Mouse (Mus musculus): ENCODE data around the gene Slc44a1. TPM values are rescaled to one million over a fixed set of nuclear protein-coding genes. Genes with fewer than 3 reads are reported as not detected.

The Slc44a1 gene
- polyA plus RNA-seq, 1 experiment = 10.2 TPM

GRCm38 (mm10) chr4:53438836-53439480 lies 1.3 kb upstream of the Slc44a1 start:
- Histone ChIP-seq H3K27ac (ENCODE audit: control insufficient read depth, insufficient read depth, low read depth, low read length, poor library complexity) (no peak overlapping the region), H3K4me1 (ENCODE audit: control insufficient read depth, insufficient read depth, low read length) (peaks cover 1% of the 10 kb centered on the region; the same call in 1 of the 2 replicates), H3K4me3 (replicated peaks; ENCODE audit: control insufficient read depth, low read depth, low read length) (no peak overlapping the region)
- TF ChIP-seq CTCF (IDR thresholded peaks at IDR 0.05; ENCODE audit: control insufficient read depth, insufficient read depth, low read length) = no peak
- TF ChIP-seq POLR2A (IDR thresholded peaks at IDR 0.05; ENCODE audit: borderline replicate concordance, control insufficient read depth, low read depth, low read length) = no peak
- 81% methylated on average over 7 of the region's 7 CpGs for WGBS

DNA sequence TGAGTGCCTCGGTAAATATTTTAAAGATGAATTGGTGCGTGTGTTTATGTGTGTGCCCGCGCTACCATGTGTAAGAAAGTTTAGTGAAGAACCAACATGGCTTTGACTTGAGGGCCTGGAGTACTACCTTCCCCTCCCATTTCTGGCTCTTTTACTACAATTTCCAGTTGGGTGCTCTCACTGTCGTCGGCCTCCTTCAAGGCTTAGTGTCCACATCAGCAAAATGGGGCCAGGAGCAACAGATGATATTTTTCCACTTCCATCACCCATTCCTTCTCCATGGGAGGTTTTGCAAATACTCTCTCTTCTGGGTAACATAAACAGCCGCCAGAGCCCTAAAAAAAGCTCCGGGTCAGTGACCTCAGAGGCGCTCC lies 590 bp upstream of the Slc44a1 start:
- 14% methylated on average over 9 of the region's 9 CpGs for WGBS
- Histone ChIP-seq H3K4me1 (ENCODE audit: control insufficient read depth, insufficient read depth, low read length) (peaks cover 1% of the 10 kb centered on the region; the same call in 1 of the 2 replicates), H3K27ac (ENCODE audit: control insufficient read depth, insufficient read depth, low read depth, low read length, poor library complexity) (peak overlapping the region; percentile 97), H3K4me3 (replicated peaks; ENCODE audit: control insufficient read depth, low read depth, low read length) (peak overlapping the region; percentile 81)
- TF ChIP-seq POLR2A (IDR thresholded peaks at IDR 0.05; ENCODE audit: borderline replicate concordance, control insufficient read depth, low read depth, low read length) (no peak), CTCF (IDR thresholded peaks at IDR 0.05; ENCODE audit: control insufficient read depth, insufficient read depth, low read length) (no peak)

DNA sequence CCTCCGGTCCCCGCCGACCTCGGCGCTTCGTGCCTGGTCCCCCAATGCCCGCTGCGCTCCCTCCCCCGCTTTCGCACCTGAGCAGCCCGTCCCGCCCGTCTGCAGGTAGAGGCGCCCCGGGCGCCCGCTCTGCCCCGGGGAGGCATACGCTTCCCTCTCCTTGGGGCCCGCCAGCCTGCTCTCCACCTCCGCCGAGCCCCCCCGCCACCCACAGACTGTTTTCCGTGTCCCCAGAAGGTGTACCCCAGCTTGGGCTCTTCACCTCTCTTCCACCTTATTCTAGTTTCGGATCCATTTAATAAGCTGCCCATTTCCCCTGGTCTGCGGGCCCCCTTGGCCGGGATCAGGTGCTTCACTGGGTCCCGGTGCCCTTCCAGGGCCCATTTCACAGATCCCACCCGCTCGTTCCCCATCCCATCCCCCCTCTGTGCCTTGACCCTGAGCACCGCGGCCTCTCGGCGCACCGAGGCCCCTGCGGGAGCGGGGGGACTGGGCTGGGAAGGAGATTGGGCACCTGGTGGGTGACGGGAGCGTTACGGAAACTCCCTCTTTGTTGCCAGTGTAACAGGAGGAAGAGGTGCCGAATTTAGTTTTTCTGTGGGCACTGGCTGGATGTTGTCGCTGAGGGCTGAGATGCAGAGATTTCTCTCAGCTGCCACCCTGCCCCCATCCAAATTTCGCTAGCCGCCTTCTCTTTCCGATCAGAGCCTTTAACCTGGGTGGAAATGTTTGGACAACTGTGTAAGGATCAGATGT lies 781 bp downstream of the Slc44a1 start:
- TF ChIP-seq POLR2A (IDR thresholded peaks at IDR 0.05; ENCODE audit: borderline replicate concordance, control insufficient read depth, low read depth, low read length) = no peak
- TF ChIP-seq CTCF (IDR thresholded peaks at IDR 0.05; ENCODE audit: control insufficient read depth, insufficient read depth, low read length) = no peak
- H3K27ac ChIP-seq (ENCODE audit: control insufficient read depth, insufficient read depth, low read depth, low read length, poor library complexity) = peak overlapping the region; percentile 97; the same call in 1 of the 2 replicates
- 1% methylated on average over 45 of the region's 45 CpGs for WGBS
- H3K4me3 ChIP-seq (replicated peaks; ENCODE audit: control insufficient read depth, low read depth, low read length) = peak overlapping the region; percentile 78
- peaks cover 1% of the 10 kb centered on the region; the same call in 1 of the 2 replicates for H3K4me1 ChIP-seq (ENCODE audit: control insufficient read depth, insufficient read depth, low read length)

- 77% methylated on average over 4 of the region's 4 CpGs for WGBS
- TF ChIP-seq POLR2A (IDR thresholded peaks at IDR 0.05; ENCODE audit: borderline replicate concordance, control insufficient read depth, low read depth, low read length) (no peak), CTCF (IDR thresholded peaks at IDR 0.05; ENCODE audit: control insufficient read depth, insufficient read depth, low read length) (no peak)
- H3K4me1 ChIP-seq (ENCODE audit: control insufficient read depth, insufficient read depth, low read length) = peaks cover 1% of the 10 kb centered on the region; the same call in 1 of the 2 replicates
- no peak overlapping the region for H3K4me3 ChIP-seq (replicated peaks; ENCODE audit: control insufficient read depth, low read depth, low read length)
- no peak overlapping the region for H3K27ac ChIP-seq (ENCODE audit: control insufficient read depth, insufficient read depth, low read depth, low read length, poor library complexity)
Observed at GRCm38 (mm10) chr4:53441683-53442082, 1.5 kb downstream of the Slc44a1 start.

- no peak overlapping the region for H3K27ac ChIP-seq (ENCODE audit: control insufficient read depth, insufficient read depth, low read depth, low read length, poor library complexity)
- H3K4me3 ChIP-seq (replicated peaks; ENCODE audit: control insufficient read depth, low read depth, low read length) = no peak overlapping the region
- TF ChIP-seq POLR2A (IDR thresholded peaks at IDR 0.05; ENCODE audit: borderline replicate concordance, control insufficient read depth, low read depth, low read length) (no peak), CTCF (IDR thresholded peaks at IDR 0.05; ENCODE audit: control insufficient read depth, insufficient read depth, low read length) (no peak)
- H3K4me1 ChIP-seq (ENCODE audit: control insufficient read depth, insufficient read depth, low read length) = no peaks in the 10 kb centered on the region
- WGBS = 71% methylated on average over 3 of the region's 3 CpGs
Observed at GRCm38 (mm10) chr4:53446216-53446615, 6.0 kb downstream of the Slc44a1 start.

DNA sequence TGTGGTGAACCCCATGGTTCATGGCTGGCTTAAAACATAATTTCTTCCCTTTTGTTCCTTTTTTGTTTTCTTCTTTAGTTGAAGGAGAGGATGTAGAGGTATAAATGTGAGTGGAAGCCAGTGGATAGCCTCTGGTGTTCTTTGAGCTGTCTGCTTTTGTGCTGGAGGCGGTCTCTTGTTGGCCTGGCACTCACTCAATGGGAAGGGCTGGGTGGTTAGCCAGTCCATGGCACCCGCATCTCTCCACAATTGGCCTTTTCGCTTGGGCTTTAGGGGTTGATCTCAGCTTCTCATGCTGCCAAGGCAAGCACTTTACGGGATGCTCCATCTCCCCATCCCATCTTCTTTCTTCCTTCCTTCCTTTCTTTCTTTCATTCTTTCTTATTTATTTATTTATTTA lies 7.6 kb downstream of the Slc44a1 start:
- no peak for TF ChIP-seq CTCF (IDR thresholded peaks at IDR 0.05; ENCODE audit: control insufficient read depth, insufficient read depth, low read length)
- no peak overlapping the region for H3K27ac ChIP-seq (ENCODE audit: control insufficient read depth, insufficient read depth, low read depth, low read length, poor library complexity)
- H3K4me3 ChIP-seq (replicated peaks; ENCODE audit: control insufficient read depth, low read depth, low read length) = no peak overlapping the region
- 86% methylated on average over 4 of the region's 4 CpGs for WGBS
- H3K4me1 ChIP-seq (ENCODE audit: control insufficient read depth, insufficient read depth, low read length) = no peaks in the 10 kb centered on the region

GRCm38 (mm10) chr4:53450736-53451135 lies 10.5 kb downstream of the Slc44a1 start:
- Histone ChIP-seq H3K4me3 (replicated peaks; ENCODE audit: control insufficient read depth, low read depth, low read length) (no peak overlapping the region), H3K27ac (ENCODE audit: control insufficient read depth, insufficient read depth, low read depth, low read length, poor library complexity) (no peak overlapping the region), H3K4me1 (ENCODE audit: control insufficient read depth, insufficient read depth, low read length) (no peaks in the 10 kb centered on the region)
- WGBS = 89% methylated on average over 7 of the region's 7 CpGs
- no peak for TF ChIP-seq CTCF (IDR thresholded peaks at IDR 0.05; ENCODE audit: control insufficient read depth, insufficient read depth, low read length)
- TF ChIP-seq POLR2A (IDR thresholded peaks at IDR 0.05; ENCODE audit: borderline replicate concordance, control insufficient read depth, low read depth, low read length) = no peak

GRCm38 (mm10) chr4:53451887-53452286 lies 11.7 kb downstream of the Slc44a1 start:
- Histone ChIP-seq H3K4me1 (ENCODE audit: control insufficient read depth, insufficient read depth, low read length) (no peaks in the 10 kb centered on the region; the same call in 1 of the 2 replicates), H3K27ac (ENCODE audit: control insufficient read depth, insufficient read depth, low read depth, low read length, poor library complexity) (no peak overlapping the region), H3K4me3 (replicated peaks; ENCODE audit: control insufficient read depth, low read depth, low read length) (no peak overlapping the region)
- 38% methylated on average over 4 of the region's 4 CpGs for WGBS
- TF ChIP-seq CTCF (IDR thresholded peaks at IDR 0.05; ENCODE audit: control insufficient read depth, insufficient read depth, low read length) (peak; percentile 28; the same call in 1 of the 2 replicates), POLR2A (IDR thresholded peaks at IDR 0.05; ENCODE audit: borderline replicate concordance, control insufficient read depth, low read depth, low read length) (no peak)

All from bone marrow, adult 2 months (tissue).